Mouse (Mus musculus): ENCODE data around the gene Slc36a3. TPM values are rescaled to one million over a fixed set of nuclear protein-coding genes. Genes with fewer than 3 reads are reported as not detected.
A peak's percentile ranks its signal among the peaks of the same experiment; 100 is the strongest.

Slc36a3 gene
- not detected for total RNA-seq (2022)

DNA sequence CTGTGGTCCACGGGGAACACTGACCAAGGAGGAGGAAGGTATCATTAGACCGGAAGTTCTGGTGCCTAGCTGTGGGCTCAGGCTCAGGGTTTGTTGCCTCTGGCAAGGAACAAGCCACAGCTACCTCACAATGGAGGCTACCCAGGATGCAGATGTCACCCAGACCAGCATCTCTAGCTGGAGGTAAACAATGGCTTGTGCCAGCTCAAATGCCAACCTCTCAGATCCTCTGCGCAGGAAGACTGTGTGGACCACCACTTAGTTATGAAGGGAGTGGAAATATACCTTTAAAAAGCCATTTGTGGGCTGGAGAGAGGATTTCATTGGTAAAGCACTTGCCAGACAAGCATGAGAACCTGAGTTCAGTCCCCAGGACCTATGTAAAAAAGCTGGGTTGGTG, at the start of gene Slc36a3:
TSS of gene Slc36a3 (minus strand) at position 101 of the 400 bp plus-strand sequence.
- DNase-seq (ENCODE audit: low spot score in 2 of 2), result no peak

DNA sequence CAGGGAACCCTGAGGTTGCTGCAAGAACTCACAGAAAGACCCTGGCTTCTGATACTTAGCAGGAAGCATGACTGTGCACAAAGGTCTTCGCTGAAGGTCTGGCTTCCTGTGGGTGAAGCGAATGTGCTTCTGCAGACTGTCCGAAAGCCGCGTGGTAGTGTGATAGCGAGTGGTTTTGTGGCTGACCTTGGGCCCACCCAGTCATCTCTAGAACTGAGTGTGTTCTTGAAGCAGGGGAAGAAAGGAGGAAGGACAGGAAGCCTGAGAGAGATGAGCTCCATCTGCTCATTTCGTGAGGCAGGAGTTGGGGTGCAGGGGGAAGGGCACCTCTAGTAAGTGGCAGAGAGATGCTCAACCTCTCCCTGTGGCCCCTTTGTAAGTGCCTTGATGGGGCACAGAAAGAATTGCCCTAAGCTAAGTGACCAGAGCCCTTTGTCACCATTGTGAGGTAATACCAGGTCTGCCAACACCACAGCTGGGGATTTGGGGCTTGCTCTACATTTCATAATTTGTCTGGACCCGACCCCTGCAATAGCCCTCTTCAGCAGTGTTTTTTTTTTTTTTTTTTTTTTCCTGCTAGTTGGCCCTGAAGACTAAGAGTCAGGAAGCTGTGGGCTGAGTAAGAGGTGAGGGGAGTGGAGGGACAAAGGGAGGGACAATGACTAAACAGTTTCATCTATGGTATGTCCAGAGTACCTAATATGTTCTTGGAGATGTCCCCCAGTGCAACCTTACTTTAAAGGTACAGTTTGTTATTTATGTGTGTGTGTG, 46.4 kb upstream of the Slc36a3 start:
- DNase-seq (ENCODE audit: low spot score in 2 of 2), result no peak

GRCm38 (mm10) chr11:55197086-55197485, 45.6 kb upstream of the Slc36a3 start:
- DNase-seq (ENCODE audit: low spot score in 2 of 2), result no peak

DNA sequence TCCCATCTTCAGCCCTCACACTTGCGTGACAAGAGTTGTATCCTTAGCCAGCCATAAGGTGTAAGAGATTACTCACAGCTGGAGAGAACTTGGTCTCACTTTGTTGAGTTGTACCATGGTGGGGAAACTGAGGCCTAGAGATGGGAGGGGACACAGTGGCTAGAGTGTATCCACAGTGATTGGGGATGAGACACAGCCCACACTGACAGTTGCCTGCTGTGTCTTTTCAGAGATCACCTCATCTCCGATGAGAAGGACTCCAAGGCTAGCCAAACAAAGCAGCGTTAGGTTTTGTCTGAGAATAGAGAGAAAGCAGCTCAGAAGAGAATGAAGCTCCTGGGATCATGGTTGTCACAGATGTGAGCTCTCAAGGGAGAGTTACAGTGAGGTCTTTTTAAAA, 38.7 kb upstream of the Slc36a3 start:
- DNase-seq (ENCODE audit: low spot score in 2 of 2), result no peak

DNA sequence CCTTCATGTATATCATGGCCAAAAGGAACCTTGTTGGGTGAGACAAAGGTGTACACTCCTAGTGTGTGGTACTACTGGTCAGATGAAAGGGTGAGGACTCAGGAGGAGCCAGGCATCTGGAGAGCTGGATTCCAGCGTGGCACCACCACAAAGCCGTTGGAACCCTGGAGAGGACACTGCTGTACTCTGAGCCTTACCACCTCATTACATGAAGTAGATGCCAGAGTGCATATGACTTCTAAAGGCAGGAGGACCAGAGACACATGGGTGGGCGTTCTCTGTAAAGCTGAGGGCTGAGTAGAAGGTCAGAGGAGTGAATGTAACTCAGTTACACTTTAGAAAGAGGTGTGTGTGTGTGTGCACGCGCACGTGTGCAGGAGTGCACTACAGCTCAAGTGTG, 36.3 kb upstream of the Slc36a3 start:
- no peak for DNase-seq (ENCODE audit: low spot score in 2 of 2)

DNA sequence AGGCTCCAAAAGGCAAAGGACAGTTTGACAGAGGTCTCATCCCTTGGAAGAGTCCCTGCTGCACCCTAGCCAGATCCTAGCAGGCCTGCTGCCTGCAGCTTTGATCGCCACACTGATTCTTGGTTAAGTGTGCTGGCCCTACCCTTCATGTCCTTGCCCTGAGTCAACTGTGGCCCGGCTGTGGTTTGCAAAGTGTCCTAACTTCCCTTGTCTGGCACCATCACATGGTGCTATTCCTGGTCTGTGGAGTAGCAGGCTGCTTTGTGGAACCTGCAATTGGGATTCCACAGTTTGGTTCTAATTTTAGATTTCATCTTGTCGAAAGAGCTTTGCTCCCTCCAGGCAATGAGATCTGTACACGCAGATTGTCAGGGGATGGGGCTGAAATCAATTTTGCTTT, 35.8 kb upstream of the Slc36a3 start:
- DNase-seq (ENCODE audit: low spot score in 2 of 2), result no peak

GRCm38 (mm10) chr11:55184733-55185291, 33.3 kb upstream of the Slc36a3 start, which contains the start of gene Slc36a2:
Gene Slc36a2, minus strand, starts transcription at chr11:55185077.
- DNase-seq (ENCODE audit: low spot score in 2 of 2), result no peak

GRCm38 (mm10) chr11:55184246-55184645, 32.7 kb upstream of the Slc36a3 start:
- no peak for DNase-seq (ENCODE audit: low spot score in 2 of 2)

GRCm38 (mm10) chr11:55183124-55183523, 31.6 kb upstream of the Slc36a3 start:
- DNase-seq (ENCODE audit: low spot score in 2 of 2), result no peak

DNA sequence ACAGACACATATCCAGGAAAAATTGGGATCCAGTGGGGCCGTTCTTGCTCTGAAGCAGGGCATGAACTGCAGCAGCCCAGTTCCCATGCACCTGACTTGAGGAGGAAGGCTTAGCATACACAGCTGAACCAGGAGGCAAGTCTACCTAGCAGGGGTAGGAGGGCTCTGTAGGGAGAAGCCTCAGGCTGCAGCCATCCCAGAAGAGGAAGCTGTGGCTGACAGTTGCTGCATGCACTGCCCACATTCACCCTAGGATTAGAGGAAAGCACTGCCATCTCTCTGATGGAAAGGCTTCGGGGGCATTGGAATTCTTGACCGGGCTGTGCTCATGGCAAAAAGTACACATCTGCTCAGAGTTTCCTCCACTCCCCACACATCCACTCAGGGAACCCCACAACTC, 28.3 kb upstream of the Slc36a3 start:
- no peak for DNase-seq (ENCODE audit: low spot score in 2 of 2)

- DNase-seq (ENCODE audit: low spot score in 2 of 2), result no peak
Measured at GRCm38 (mm10) chr11:55178830-55179229, 27.3 kb upstream of the Slc36a3 start.

DNA sequence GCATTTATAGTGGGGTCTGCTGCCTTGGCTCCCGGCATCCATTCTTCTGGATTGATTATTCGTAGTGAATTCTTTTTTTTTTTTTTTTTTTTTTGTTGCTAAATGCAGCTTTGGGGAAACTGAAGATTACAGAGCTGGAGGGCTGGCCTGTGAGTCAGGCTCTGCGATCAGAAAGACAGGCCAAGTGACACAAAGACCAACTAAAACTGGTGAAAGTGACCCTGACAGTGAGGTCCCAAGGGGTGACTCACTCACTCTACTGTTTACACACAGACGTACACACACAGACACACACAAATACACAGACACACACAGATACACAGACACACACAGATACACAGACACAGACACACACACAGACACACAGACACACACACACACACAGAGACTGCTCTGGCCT, 19.0 kb upstream of the Slc36a3 start:
- no peak for DNase-seq (ENCODE audit: low spot score in 2 of 2)

DNA sequence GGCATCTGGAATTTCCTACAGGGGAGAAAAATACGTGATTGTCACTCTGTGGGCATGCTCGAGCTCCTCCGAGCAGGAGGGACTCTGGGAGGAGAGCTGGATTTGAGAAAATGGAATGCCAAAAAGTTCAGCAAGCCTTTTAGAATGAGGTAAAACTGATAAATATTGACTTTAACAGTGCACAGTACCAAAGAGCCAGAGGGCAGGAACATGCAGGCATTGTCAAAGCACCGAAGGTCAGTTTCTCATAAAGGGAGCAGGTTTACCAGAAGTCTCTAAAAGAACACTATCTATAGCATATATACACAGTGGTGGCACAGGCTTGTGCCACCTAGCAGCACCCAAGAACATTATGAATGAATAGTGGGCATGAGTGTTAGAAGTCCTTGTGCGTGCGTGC, 17.4 kb upstream of the Slc36a3 start:
- DNase-seq (ENCODE audit: low spot score in 2 of 2), result no peak

GRCm38 (mm10) chr11:55168504-55168903, 17.0 kb upstream of the Slc36a3 start:
- DNase-seq (ENCODE audit: low spot score in 2 of 2), result no peak

DNA sequence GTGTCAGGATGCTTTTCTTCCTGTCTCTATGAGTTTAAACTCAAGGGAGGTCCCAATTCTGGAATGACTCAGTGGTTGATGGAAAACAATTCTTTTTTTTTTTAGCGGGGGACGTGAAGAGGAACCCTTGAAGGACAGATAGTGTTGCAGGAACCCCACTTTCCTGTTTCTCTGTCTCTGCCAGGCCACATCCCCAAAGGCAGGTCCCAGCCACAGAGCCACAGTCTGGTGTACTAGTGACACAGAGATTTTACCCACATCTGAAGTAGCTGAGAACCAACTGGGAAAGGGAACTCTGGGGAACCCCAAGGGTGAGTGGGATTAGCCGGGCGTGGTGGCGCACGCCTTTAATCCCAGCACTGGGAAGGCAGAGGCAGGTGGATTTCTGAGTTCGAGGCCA, 14.2 kb upstream of the Slc36a3 start:
- DNase-seq (ENCODE audit: low spot score in 2 of 2), result no peak

GRCm38 (mm10) chr11:55164723-55165122, 13.2 kb upstream of the Slc36a3 start:
- peak; percentile 11 to 53 for DNase-seq (ENCODE audit: low spot score in 2 of 2)

- peak; percentile 15 to 54 for DNase-seq (ENCODE audit: low spot score in 2 of 2)
Measured at GRCm38 (mm10) chr11:55162670-55163069, 11.2 kb upstream of the Slc36a3 start.

DNA sequence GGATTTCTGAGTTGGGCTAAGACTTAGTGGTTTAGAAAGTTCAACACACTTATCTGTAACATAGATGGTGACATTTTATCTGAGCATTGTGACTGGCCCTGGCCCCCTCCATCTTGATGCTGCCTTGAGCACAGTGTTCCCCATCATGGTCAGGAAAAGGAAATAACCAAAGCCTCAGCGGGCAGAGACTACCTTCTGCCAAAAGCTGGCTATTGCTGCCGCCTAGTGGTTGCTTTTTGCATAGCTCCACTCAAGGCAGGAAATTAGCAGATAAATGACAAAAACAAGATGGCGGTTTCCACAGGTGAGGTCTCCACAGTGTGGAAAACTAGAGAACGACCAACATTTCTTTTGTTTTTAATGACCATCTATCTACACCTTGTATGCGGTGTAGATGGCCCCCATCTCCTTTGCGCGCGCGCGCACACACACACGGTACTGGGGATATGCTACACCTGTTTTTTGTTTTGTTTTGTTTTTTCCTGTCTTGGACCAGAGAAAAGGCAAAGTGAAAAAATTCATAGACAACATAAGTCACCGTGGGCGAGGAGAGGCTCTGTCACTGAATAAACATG, 7.4 kb upstream of the Slc36a3 start:
- peak; percentile 65 to 88 for DNase-seq (ENCODE audit: low spot score in 2 of 2)

GRCm38 (mm10) chr11:55155070-55155421, 3.5 kb upstream of the Slc36a3 start:
- DNase-seq (ENCODE audit: low spot score in 2 of 2), result no peak

DNA sequence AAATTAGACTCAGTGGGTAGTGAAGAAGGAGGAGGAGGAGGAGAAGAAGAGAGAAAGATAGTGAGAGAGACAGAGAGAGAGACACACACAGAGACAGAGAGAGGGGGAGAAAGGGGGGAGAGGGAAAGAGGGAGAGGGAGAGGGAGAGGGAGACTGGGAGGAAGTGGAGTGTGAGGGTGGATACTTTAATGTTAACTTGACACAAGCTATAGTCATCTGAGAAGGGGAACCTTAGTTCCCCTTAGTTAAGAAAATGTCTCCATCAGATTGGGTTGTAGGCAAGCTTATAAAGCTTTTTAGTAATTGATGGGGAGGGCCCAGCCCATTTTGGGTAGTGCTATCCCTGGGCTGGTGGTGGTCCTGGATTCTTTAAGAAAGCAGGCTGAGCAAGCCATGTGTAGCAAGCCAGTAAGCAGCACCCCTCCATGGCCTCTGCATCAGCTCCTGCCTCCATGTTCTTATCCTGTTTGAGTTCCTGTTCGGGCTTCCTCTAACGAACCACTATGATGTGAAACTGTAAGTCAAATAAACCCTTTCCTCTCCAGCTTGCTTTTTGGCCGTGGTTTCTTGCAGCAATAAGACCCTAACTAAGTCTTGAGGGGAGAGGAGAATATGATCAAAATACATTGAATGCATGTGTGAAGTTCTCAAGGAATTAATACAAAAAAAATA, 3.0 kb upstream of the Slc36a3 start:
- DNase-seq (ENCODE audit: low spot score in 2 of 2), result no peak

- DNase-seq (ENCODE audit: low spot score in 2 of 2), result no peak
Measured at GRCm38 (mm10) chr11:55148461-55148860, 3.0 kb downstream of the Slc36a3 start.

DNA sequence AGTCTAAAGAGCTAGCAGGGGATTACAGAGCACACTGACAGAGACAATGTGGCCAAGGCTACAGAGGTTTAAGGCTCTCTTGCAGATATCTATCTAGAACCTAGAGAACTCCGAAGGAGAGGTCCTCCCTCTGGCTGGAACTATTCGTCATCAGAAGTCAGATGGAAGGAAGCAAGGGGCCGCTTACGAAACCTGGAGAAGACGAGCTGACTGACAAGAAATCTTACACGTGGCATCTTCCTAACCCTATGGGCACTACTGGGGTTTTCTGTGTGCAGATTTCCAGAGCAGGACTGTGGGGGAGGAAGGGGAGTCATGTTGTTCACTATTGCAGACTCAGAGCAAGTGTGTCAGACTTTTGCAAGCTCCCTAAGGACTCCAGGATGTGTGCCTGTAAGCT, 4.1 kb downstream of the Slc36a3 start:
- no peak for DNase-seq (ENCODE audit: low spot score in 2 of 2)
